In genomic region chr10:80053831-80054815, GRCm38 (mm10) we compare ENCODE assay signal across 8 mouse cellular contexts. TPM values are rescaled to one million over a fixed set of nuclear protein-coding genes. Genes with fewer than 3 reads are reported as not detected.
DNase-seq lines count a peak whose midpoint lies in the region; ATAC-seq and TF ChIP-seq lines count a peak whose summit lies in the region.

No protein-coding gene starts in this region.

- ATAC-seq in cerebellum, adult (ENCODE audit: insufficient number of reproducible peaks, low FRiP score, low TSS enrichment) = peak; percentile 12
- ATAC-seq in hindbrain, postnatal 0 days = peak; percentile 63
- ATAC-seq in limb, embryonic 12.5 days (ENCODE audit: insufficient number of reproducible peaks, insufficient read depth, low FRiP score, low TSS enrichment, low read depth) = peak; percentile 44
- peak; percentile 61 for ATAC-seq in midbrain, embryonic 11.5 days (ENCODE audit: low FRiP score)

- peak overlapping the region; percentile 75 for H3K4me3 ChIP-seq in cortical plate, adult 2 months (ENCODE audit: insufficient read depth, low read length)
- peak overlapping the region; percentile 52 for H3K4me3 ChIP-seq in hindbrain, postnatal 0 days (ENCODE audit: low read length)
- peak overlapping the region; percentile 89 for H3K4me3 ChIP-seq in limb, embryonic 12.5 days (replicated peaks)
- peak overlapping the region; percentile 84 for H3K4me3 ChIP-seq in midbrain, embryonic 11.5 days (ENCODE audit: low read depth, low read length)
- H3K4me3 ChIP-seq in spleen, adult 2 months (ENCODE audit: extremely low read depth, insufficient read depth, insufficient read length) = peak overlapping the region; percentile 79

- no peak for TF ChIP-seq CTCF in cortical plate, adult 2 months (IDR thresholded peaks at IDR 0.05; ENCODE audit: extremely low read depth, insufficient read depth, low read length)
- peak; percentile 16 for TF ChIP-seq CTCF in hindbrain, postnatal 0 days (IDR thresholded peaks at IDR 0.05; ENCODE audit: low read depth)
- TF ChIP-seq CTCF in spleen, adult 2 months (IDR thresholded peaks at IDR 0.05; ENCODE audit: extremely low read depth, insufficient read depth, insufficient read length, insufficient replicate concordance) = no peak

- peaks cover 20% of the 10 kb centered on the region for H3K36me3 ChIP-seq in hindbrain, postnatal 0 days (ENCODE audit: insufficient read depth, low read length)
- peaks cover 40% of the 10 kb centered on the region for H3K36me3 ChIP-seq in limb, embryonic 12.5 days
- 0 out of 2 replicates have a peak, but pooled peaks cover 3% of the 10 kb centered on the region for H3K36me3 ChIP-seq in midbrain, embryonic 11.5 days (ENCODE audit: control insufficient read depth, insufficient read depth, low read length)
- peaks cover 29% of the 10 kb centered on the region for H3K36me3 ChIP-seq in spleen, adult 2 months (ENCODE audit: control insufficient read depth, insufficient read depth, low read length)

- peak overlapping the region; percentile 97 for H3K27ac ChIP-seq in cortical plate, adult 2 months (ENCODE audit: insufficient read depth, low read length)
- H3K27ac ChIP-seq in hindbrain, postnatal 0 days = peak overlapping the region; percentile 96
- H3K27ac ChIP-seq in limb, embryonic 12.5 days = peak overlapping the region; percentile 98
- H3K27ac ChIP-seq in midbrain, embryonic 11.5 days (ENCODE audit: low read depth, low read length) = peak overlapping the region; percentile 96
- H3K27ac ChIP-seq in spleen, adult 2 months (ENCODE audit: insufficient read depth, low read length) = peak overlapping the region; percentile 92

- TF ChIP-seq POLR2A in cortical plate, adult 2 months (IDR thresholded peaks at IDR 0.05; ENCODE audit: extremely low read depth, insufficient read depth, low read length) = no peak
- no peak for TF ChIP-seq POLR2A in spleen, adult 2 months (IDR thresholded peaks at IDR 0.05; ENCODE audit: low read depth, low read length)

- no peaks in the 10 kb centered on the region for H3K27me3 ChIP-seq in hindbrain, postnatal 0 days (ENCODE audit: insufficient read depth, low read length)
- no peaks in the 10 kb centered on the region for H3K27me3 ChIP-seq in limb, embryonic 12.5 days
- H3K27me3 ChIP-seq in midbrain, embryonic 11.5 days (ENCODE audit: control insufficient read depth, insufficient read depth, low read length) = no peaks in the 10 kb centered on the region
- H3K27me3 ChIP-seq in spleen, adult 2 months (ENCODE audit: control insufficient read depth, insufficient read depth, low read length) = no peaks in the 10 kb centered on the region

- H3K9me3 ChIP-seq in hindbrain, postnatal 0 days (ENCODE audit: low read length) = no peaks in the 10 kb centered on the region
- no peaks in the 10 kb centered on the region for H3K9me3 ChIP-seq in limb, embryonic 12.5 days
- H3K9me3 ChIP-seq in midbrain, embryonic 11.5 days (ENCODE audit: control insufficient read depth, low read length) = no peaks in the 10 kb centered on the region

- no peak for DNase-seq in cerebellum, postnatal 4 days (ENCODE audit: low spot score in 2 of 2)
- peak; percentile 72 for DNase-seq in gastrocnemius, postnatal 10 days
- DNase-seq in hindbrain, postnatal 0 days (ENCODE audit: low spot score) = peak; percentile 74
- peak; percentile 97 for DNase-seq in midbrain, embryonic 11.5 days (ENCODE audit: low spot score, missing footprints)
- DNase-seq in spleen, adult 2 months (ENCODE audit: low read depth in 1 of 2, low spot score in 2 of 2) = peak in 1 of 2 experiments; percentile 46

- peak overlapping the region; percentile 74 for H3K9ac ChIP-seq in hindbrain, postnatal 0 days (replicated peaks; ENCODE audit: low read length)
- H3K9ac ChIP-seq in limb, embryonic 12.5 days (replicated peaks) = peak overlapping the region; percentile 92
- H3K9ac ChIP-seq in midbrain, embryonic 11.5 days (ENCODE audit: low read length) = peak overlapping the region; percentile 93

- no peaks in the 10 kb centered on the region; the same call in 1 of the 2 replicates for H3K4me1 ChIP-seq in cortical plate, adult 2 months (ENCODE audit: control insufficient read depth, insufficient read depth, low read length)
- H3K4me1 ChIP-seq in hindbrain, postnatal 0 days (ENCODE audit: insufficient read depth, low read length) = peaks cover 8% of the 10 kb centered on the region
- H3K4me1 ChIP-seq in limb, embryonic 12.5 days (replicated peaks) = peaks cover 18% of the 10 kb centered on the region
- peaks cover 29% of the 10 kb centered on the region for H3K4me1 ChIP-seq in midbrain, embryonic 11.5 days (ENCODE audit: control insufficient read depth, insufficient read depth, low read length)
- peaks cover 29% of the 10 kb centered on the region; the same call in 1 of the 2 replicates for H3K4me1 ChIP-seq in spleen, adult 2 months (ENCODE audit: control insufficient read depth, insufficient read depth, insufficient read length)

- under 1% methylated on average over 69 of the region's 77 CpGs for WGBS in hindbrain, postnatal 0 days
- 3% methylated on average over 77 of the region's 77 CpGs for WGBS in limb, embryonic 12.5 days
- WGBS in midbrain, embryonic 11.5 days = 3% methylated on average over 77 of the region's 77 CpGs
- whole genome bisulfite sequencing in spleen, adult 2 months = 1% methylated on average over 77 of the region's 77 CpGs

- H3K4me2 ChIP-seq in hindbrain, postnatal 0 days (ENCODE audit: low read depth, low read length) = peak overlapping the region; percentile 76
- peak overlapping the region; percentile 77 for H3K4me2 ChIP-seq in limb, embryonic 12.5 days
- H3K4me2 ChIP-seq in midbrain, embryonic 11.5 days = peak overlapping the region; percentile 78

RNA-seq across cellular contexts. Expression of gene Gpx4, which starts 7.2 kb away (rescaled TPM):
- polyA plus RNA-seq in cortical plate, adult 2 months (2012; rRNA removed) = 890 and 934 TPM in 2 replicates
- total RNA-seq in gastrocnemius, postnatal 10 days (2021) = 100 to 1,000 TPM; 380 to 398 TPM
- total RNA-seq in hindbrain, postnatal 0 days (2014; rRNA removed) = 373 and 379 TPM in 2 replicates
- 757 and 762 TPM in 2 replicates for polyA plus RNA-seq in hindbrain, postnatal 0 days (2015; fragmentation: Nextera tagmentation; extraction: Ambion mirVana)
- polyA plus RNA-seq in limb, embryonic 12.5 days (2016; fragmentation: Nextera tagmentation; extraction: Ambion mirVana) = 463 and 494 TPM in 2 replicates
- 581 and 594 TPM in 2 replicates for polyA plus RNA-seq in midbrain, embryonic 11.5 days (2014; fragmentation: Nextera tagmentation; extraction: Ambion mirVana)
- 238 and 259 TPM in 2 replicates for polyA plus RNA-seq in spleen, adult 2 months (2012; rRNA removed)

RNA-seq across cellular contexts. Expression of gene Polr2e, which starts 14.5 kb away (rescaled TPM):
- polyA plus RNA-seq in cortical plate, adult 2 months (2012; rRNA removed) = 236 and 245 TPM in 2 replicates
- total RNA-seq in gastrocnemius, postnatal 10 days (2021) = 10 to 100 TPM; 62.1 to 62.7 TPM
- 93.3 and 100 TPM in 2 replicates for total RNA-seq in hindbrain, postnatal 0 days (2014; rRNA removed)
- 143 TPM in 2 replicates for polyA plus RNA-seq in hindbrain, postnatal 0 days (2015; fragmentation: Nextera tagmentation; extraction: Ambion mirVana)
- polyA plus RNA-seq in limb, embryonic 12.5 days (2016; fragmentation: Nextera tagmentation; extraction: Ambion mirVana) = 241 and 251 TPM in 2 replicates
- polyA plus RNA-seq in midbrain, embryonic 11.5 days (2014; fragmentation: Nextera tagmentation; extraction: Ambion mirVana) = 200 and 225 TPM in 2 replicates
- polyA plus RNA-seq in spleen, adult 2 months (2012; rRNA removed) = 139 and 182 TPM in 2 replicates

RNA-seq across cellular contexts. Expression of gene Arhgap45, which starts 37.7 kb away (rescaled TPM):
- polyA plus RNA-seq in cortical plate, adult 2 months (2012; rRNA removed) = 6.6 and 7.2 TPM in 2 replicates
- 1 to 10 TPM; 2.0 to 3.5 TPM for total RNA-seq in gastrocnemius, postnatal 10 days (2021)
- total RNA-seq in hindbrain, postnatal 0 days (2014; rRNA removed) = 2.9 and 3.3 TPM in 2 replicates
- 1.7 and 1.8 TPM in 2 replicates for polyA plus RNA-seq in hindbrain, postnatal 0 days (2015; fragmentation: Nextera tagmentation; extraction: Ambion mirVana)
- 12.5 and 12.6 TPM in 2 replicates for polyA plus RNA-seq in limb, embryonic 12.5 days (2016; fragmentation: Nextera tagmentation; extraction: Ambion mirVana)
- polyA plus RNA-seq in midbrain, embryonic 11.5 days (2014; fragmentation: Nextera tagmentation; extraction: Ambion mirVana) = 3.6 and 3.8 TPM in 2 replicates
- 492 and 574 TPM in 2 replicates for polyA plus RNA-seq in spleen, adult 2 months (2012; rRNA removed)

RNA-seq across cellular contexts. Expression of gene Sbno2, which starts 51.2 kb away (rescaled TPM):
- polyA plus RNA-seq in cortical plate, adult 2 months (2012; rRNA removed) = 22.9 and 24.4 TPM in 2 replicates
- total RNA-seq in gastrocnemius, postnatal 10 days (2021) = 10 to 100 TPM in 1 of 2 experiments, 1 to 10 TPM in 1; 7.7 to 11.6 TPM
- 22.8 and 23.7 TPM in 2 replicates for total RNA-seq in hindbrain, postnatal 0 days (2014; rRNA removed)
- polyA plus RNA-seq in hindbrain, postnatal 0 days (2015; fragmentation: Nextera tagmentation; extraction: Ambion mirVana) = 6.9 and 7.8 TPM in 2 replicates
- 13.9 and 14.4 TPM in 2 replicates for polyA plus RNA-seq in limb, embryonic 12.5 days (2016; fragmentation: Nextera tagmentation; extraction: Ambion mirVana)
- 7.0 and 7.3 TPM in 2 replicates for polyA plus RNA-seq in midbrain, embryonic 11.5 days (2014; fragmentation: Nextera tagmentation; extraction: Ambion mirVana)
- polyA plus RNA-seq in spleen, adult 2 months (2012; rRNA removed) = 95.0 and 122 TPM in 2 replicates

RNA-seq across cellular contexts. Expression of gene Abca7, which starts 57.8 kb away (rescaled TPM):
- 10.9 and 11.5 TPM in 2 replicates for polyA plus RNA-seq in cortical plate, adult 2 months (2012; rRNA removed)
- 1 to 10 TPM; 3.2 to 4.2 TPM for total RNA-seq in gastrocnemius, postnatal 10 days (2021)
- total RNA-seq in hindbrain, postnatal 0 days (2014; rRNA removed) = 11.6 and 19.1 TPM in 2 replicates
- polyA plus RNA-seq in hindbrain, postnatal 0 days (2015; fragmentation: Nextera tagmentation; extraction: Ambion mirVana) = 2.3 and 2.4 TPM in 2 replicates
- 2.1 and 2.3 TPM in 2 replicates for polyA plus RNA-seq in limb, embryonic 12.5 days (2016; fragmentation: Nextera tagmentation; extraction: Ambion mirVana)
- 2.8 and 2.9 TPM in 2 replicates for polyA plus RNA-seq in midbrain, embryonic 11.5 days (2014; fragmentation: Nextera tagmentation; extraction: Ambion mirVana)
- polyA plus RNA-seq in spleen, adult 2 months (2012; rRNA removed) = 50.4 and 64.5 TPM in 2 replicates

Comparison
In these comparisons a context has a peak if more than half of its experiments do, and no peak if none do; other contexts are left out.
1. ATAC-seq: peak in every context shown above with its lines; median percentile 63 in hindbrain, postnatal 0 days; 61 in midbrain, embryonic 11.5 days; 44 in limb, embryonic 12.5 days; 12 in cerebellum, adult.
2. DNase-seq: peak in gastrocnemius, postnatal 10 days (single experiment), hindbrain, postnatal 0 days (single experiment) and midbrain, embryonic 11.5 days (single experiment); none in cerebellum, postnatal 4 days (0 of 2).
3. RNA of gene Arhgap45, which starts 37.7 kb away (polyA plus RNA-seq): 492 to 574 TPM in spleen, adult 2 months; 12.5 to 12.6 TPM in limb, embryonic 12.5 days, 6.6 to 7.2 TPM in cortical plate, adult 2 months, 3.6 to 3.8 TPM in midbrain, embryonic 11.5 days and 1.7 to 1.8 TPM in hindbrain, postnatal 0 days; every median in the first group is over 10 times any median in the second.
4. Peak in every context shown above with its lines, with median percentiles within 50 percentile points of each other: H3K27ac ChIP-seq, H3K4me3 ChIP-seq, H3K4me2 ChIP-seq and H3K9ac ChIP-seq.